Mouse (Mus musculus) ES-Bruce4 (cell line): ENCODE data around the gene Gnai3.

Source experiments
- CTCF ChIP-seq: IDR thresholded peaks from one replicate; pipeline ENCODE4 v1.8.1; 2011; ENCODE audit warnings: low read depth, low read length
- POLR2A ChIP-seq: IDR thresholded peaks from one replicate; pipeline ENCODE4 v1.8.1; 2011; ENCODE audit warnings: low read length; ENCODE audit not compliant: insufficient read depth

DNA sequence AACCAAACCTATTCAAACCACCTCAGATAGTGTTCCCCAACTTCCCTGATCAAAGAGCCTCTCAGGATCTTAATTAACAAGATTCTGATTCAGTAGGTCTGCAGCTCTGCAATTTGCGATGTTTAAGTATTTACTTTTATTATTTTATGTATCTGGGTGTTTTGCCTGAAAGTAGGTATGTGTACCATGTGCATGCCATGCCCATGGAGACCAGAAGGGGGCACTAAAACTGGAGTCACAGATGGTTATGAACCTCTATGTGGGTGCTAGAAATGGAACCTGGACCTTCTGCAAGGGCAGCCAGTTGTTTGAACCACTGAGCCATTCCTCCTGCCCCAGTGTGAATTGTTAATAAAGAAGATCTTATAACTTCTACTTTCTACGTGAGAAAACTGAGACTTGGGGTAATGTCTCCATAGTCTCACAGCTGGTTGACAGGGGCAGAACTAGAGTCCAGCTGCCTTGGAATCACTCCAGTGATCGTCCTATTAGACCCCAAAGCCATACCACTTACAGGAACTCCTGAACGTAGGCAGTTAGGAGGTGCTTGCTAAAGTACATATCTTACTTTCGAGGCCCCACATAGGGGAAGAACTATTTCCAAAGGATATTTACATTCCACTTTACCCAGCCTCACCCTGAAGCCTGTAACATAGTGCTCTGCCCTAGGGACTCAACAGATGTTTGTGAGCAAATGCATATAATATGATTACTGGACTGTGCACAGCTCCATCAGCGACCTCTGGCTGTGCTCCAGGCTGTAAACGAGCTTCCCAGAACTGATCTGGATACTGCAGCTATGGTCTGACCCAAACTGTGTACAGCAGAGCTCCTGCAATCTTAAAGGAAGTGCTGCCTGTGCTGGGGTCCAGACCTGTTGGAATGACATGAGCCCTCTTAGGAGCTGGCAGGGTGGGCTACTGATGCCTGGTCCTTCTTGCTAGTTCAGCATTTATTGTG lies 33.1 kb upstream of the Gnai3 start:
- no peak for TF ChIP-seq CTCF
- no peak for TF ChIP-seq POLR2A
